Mouse (Mus musculus): ENCODE data around the gene Syce2.

GRCm38 (mm10) chr8:84908421-84909161 lies 36.7 kb downstream of the Syce2 start, which contains the start of gene Dnase2a:
- TF ChIP-seq CTCF (IDR thresholded peaks at IDR 0.05; ENCODE audit: low read depth) (no peak), EP300 (IDR thresholded peaks at IDR 0.05; ENCODE audit: low read depth) (no peak)

Data from heart, postnatal 0 days (tissue).